Mouse (Mus musculus) heart, adult 2 months (tissue): ENCODE data around the gene Nexn.

Experiments used
- CTCF ChIP-seq: fragments of 200-600 bp; IDR thresholded peaks from 2 replicates; pipeline ENCODE4 v1.8.1; 2022; ENCODE audit warnings: antibody characterized with exemption, mild to moderate bottlenecking, moderate library complexity
- POLR2A ChIP-seq: fragments of 200-500 bp; IDR thresholded peaks from 2 replicates; pipeline ENCODE4 v1.6.1; 2011; ENCODE audit warnings: mild to moderate bottlenecking, low read depth, low read length, control low read depth; ENCODE audit not compliant: insufficient read depth

DNA sequence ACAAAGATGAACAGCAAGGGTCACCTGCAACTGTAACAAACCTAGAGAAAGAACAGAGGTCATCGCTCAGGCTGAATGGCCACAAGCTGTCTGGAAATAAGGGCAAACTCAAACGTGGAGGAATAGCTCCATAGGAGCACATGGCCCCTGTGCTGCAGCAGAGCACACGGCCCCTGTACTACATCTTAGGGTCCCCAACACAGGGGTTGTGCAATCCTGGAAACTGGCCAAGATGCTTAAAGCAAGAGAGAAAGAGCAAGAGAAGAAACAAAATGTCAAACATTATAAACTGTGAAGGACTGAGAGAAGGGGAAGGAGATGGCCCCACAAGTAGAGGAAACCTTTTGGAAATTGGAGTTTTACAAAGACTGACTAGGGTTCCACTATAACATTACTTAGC is 28.2 kb upstream of the Nexn start:
- TF ChIP-seq POLR2A: no peak
- TF ChIP-seq CTCF: no peak
